8 mouse cellular contexts compared by ENCODE assay signal in the genomic region with DNA sequence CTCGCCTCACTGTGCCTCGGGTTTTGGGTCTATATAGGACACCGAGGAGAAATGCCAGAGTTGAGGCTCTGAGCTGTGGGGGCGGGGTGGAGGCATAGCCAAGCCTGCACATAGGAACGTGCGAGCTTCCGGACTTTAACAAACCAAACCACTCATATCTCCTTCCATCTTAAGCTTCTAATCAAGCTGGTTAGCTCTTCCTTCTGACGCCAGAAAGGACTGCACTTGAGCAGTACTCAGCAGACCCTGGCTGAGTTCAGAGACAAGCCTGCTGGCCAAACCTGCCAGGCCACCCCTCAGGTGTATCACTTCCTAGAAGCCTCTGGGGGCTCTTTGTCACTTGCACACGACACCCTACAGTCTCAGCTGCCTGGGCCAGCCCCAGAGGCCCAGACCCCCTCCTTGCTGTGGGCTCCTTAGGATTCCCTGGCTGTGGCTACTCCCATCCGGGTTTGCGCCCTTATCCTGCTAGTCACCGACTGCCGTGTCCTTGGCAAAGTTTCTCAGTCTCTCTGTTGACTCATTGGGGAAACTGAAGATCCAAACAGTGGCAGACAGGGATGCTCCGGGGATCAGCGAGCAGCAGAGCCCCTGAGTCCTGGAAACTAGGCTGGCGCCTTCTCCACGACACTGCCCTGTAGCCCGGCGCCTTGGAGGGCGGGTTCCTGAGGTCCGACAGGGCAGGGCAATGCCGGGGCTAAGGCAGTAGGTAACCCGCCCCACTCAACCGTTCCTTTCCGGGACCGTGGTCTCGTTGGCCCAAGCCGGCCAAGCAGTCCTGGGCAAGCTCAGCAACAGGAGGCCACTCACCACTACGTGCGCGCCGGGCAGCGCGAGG. TPM values are rescaled to one million over a fixed set of nuclear protein-coding genes. Genes with fewer than 3 reads are reported as not detected.
DNase-seq lines count a peak whose midpoint lies in the region; ATAC-seq lines count a peak whose summit lies in the region.

No protein-coding gene starts in this region.

- H3K36me3 ChIP-seq in forebrain, embryonic 13.5 days (ENCODE audit: poor library complexity, severe bottlenecking) = peaks cover 4% of the 10 kb centered on the region; the same call in 1 of the 2 replicates
- H3K36me3 ChIP-seq in hindbrain, embryonic 16.5 days (ENCODE audit: control insufficient read depth, insufficient read depth, low read length) = no peaks in the 10 kb centered on the region

- H3K9me3 ChIP-seq in forebrain, embryonic 13.5 days (replicated peaks) = no peaks in the 10 kb centered on the region
- H3K9me3 ChIP-seq in hindbrain, embryonic 16.5 days (ENCODE audit: control insufficient read depth, low read length) = no peaks in the 10 kb centered on the region

- H3K27ac ChIP-seq in forebrain, embryonic 13.5 days = peak overlapping the region; percentile 59; the same call in 1 of the 2 replicates
- peak overlapping the region; percentile 89 for H3K27ac ChIP-seq in hindbrain, embryonic 16.5 days (ENCODE audit: low read depth, low read length)

- intact Hi-C loops in left cerebral cortex, postnatal 4 days (cut with DNase I) = no loop called here

- 4% methylated on average over 34 of the region's 34 CpGs for WGBS in forebrain, embryonic 13.5 days
- 4% methylated on average over 34 of the region's 34 CpGs for WGBS in hindbrain, embryonic 16.5 days

- ATAC-seq in forebrain, embryonic 13.5 days = peak; percentile 25
- peak; percentile 23 for ATAC-seq in hindbrain, embryonic 16.5 days

- H3K4me2 ChIP-seq in forebrain, embryonic 13.5 days = peak overlapping the region; percentile 78
- peak overlapping the region; percentile 99 for H3K4me2 ChIP-seq in hindbrain, embryonic 16.5 days (ENCODE audit: low read length)

- H3K4me3 ChIP-seq in forebrain, embryonic 13.5 days = peak overlapping the region; percentile 71
- peak overlapping the region; percentile 65 for H3K4me3 ChIP-seq in hindbrain, embryonic 16.5 days (ENCODE audit: low read length)

- peaks cover 11% of the 10 kb centered on the region for H3K4me1 ChIP-seq in forebrain, embryonic 13.5 days
- H3K4me1 ChIP-seq in hindbrain, embryonic 16.5 days (ENCODE audit: control insufficient read depth, insufficient read depth, low read depth, low read length) = peaks cover 12% of the 10 kb centered on the region

- DNase-seq in cerebellum, adult 18-20 months = peak; percentile 21 to 44
- DNase-seq in cerebellum, adult 8-10 months = no peak
- peak; percentile 48 for DNase-seq in brain, adult 2 months (ENCODE audit: low read depth, low spot score)
- peak; percentile 19 for DNase-seq in left cerebral cortex, postnatal 4 days
- peak; percentile 29 for DNase-seq in mesoderm, embryonic 11.5 days (ENCODE audit: low read depth, low spot score)
- peak; percentile 30 for DNase-seq in right cerebral cortex, postnatal 4 days

- H3K27me3 ChIP-seq in forebrain, embryonic 13.5 days = no peaks in the 10 kb centered on the region
- no peaks in the 10 kb centered on the region for H3K27me3 ChIP-seq in hindbrain, embryonic 16.5 days (replicated peaks; ENCODE audit: control insufficient read depth, insufficient read depth, low read length)

- H3K9ac ChIP-seq in forebrain, embryonic 13.5 days = peak overlapping the region; percentile 80
- peak overlapping the region; percentile 79 for H3K9ac ChIP-seq in hindbrain, embryonic 16.5 days (ENCODE audit: low read depth, low read length)

RNA-seq across cellular contexts. Expression of a gene that starts 0.6 kb away (rescaled TPM):
- polyA plus RNA-seq in forebrain, embryonic 13.5 days (2015; fragmentation: Nextera tagmentation; extraction: Ambion mirVana) = 10.1 and 11.5 TPM in 2 replicates
- 14.9 and 16.3 TPM in 2 replicates for polyA plus RNA-seq in hindbrain, embryonic 16.5 days (2015; fragmentation: Nextera tagmentation; extraction: Ambion mirVana)
- 10 to 100 TPM; 22.4 to 28.7 TPM for total RNA-seq in left cerebral cortex, postnatal 4 days (2021)

RNA-seq across cellular contexts. Expression of a gene that starts 37.6 kb away (rescaled TPM):
- polyA plus RNA-seq in forebrain, embryonic 13.5 days (2015; fragmentation: Nextera tagmentation; extraction: Ambion mirVana) = 51.6 and 55.2 TPM in 2 replicates
- 25.8 and 32.0 TPM in 2 replicates for polyA plus RNA-seq in hindbrain, embryonic 16.5 days (2015; fragmentation: Nextera tagmentation; extraction: Ambion mirVana)
- 10 to 100 TPM; 48.8 to 52.3 TPM for total RNA-seq in left cerebral cortex, postnatal 4 days (2021)

RNA-seq across cellular contexts. Expression of a gene that starts 44.9 kb away (rescaled TPM):
- 10.0 and 10.5 TPM in 2 replicates for polyA plus RNA-seq in forebrain, embryonic 13.5 days (2015; fragmentation: Nextera tagmentation; extraction: Ambion mirVana)
- polyA plus RNA-seq in hindbrain, embryonic 16.5 days (2015; fragmentation: Nextera tagmentation; extraction: Ambion mirVana) = 16.4 and 17.5 TPM in 2 replicates
- total RNA-seq in left cerebral cortex, postnatal 4 days (2021) = 10 to 100 TPM; 13.9 to 15.7 TPM
